Mouse (Mus musculus): ENCODE results near the gene Olfm2. TPM values are rescaled to one million over a fixed set of nuclear protein-coding genes. Genes with fewer than 3 reads are reported as not detected.

Olfm2 gene
- polyA plus RNA-seq (2015; fragmentation: Nextera tagmentation; extraction: Ambion mirVana), result 0.12 and 0.34 TPM in 2 replicates

GRCm38 (mm10) chr9:20746017-20746660, at the start of gene Olfm2:
Olfm2 (minus strand) TSS chr9:20746349.

GRCm38 (mm10) chr9:20651602-20652259, 94.4 kb downstream of the Olfm2 start, which contains the start of gene Pin1:
Pin1 (plus strand) TSS chr9:20652095.

GRCm38 (mm10) chr9:20644360-20645081, 101.6 kb downstream of the Olfm2 start, which contains the start of gene Fbxl12:
Fbxl12 (minus strand) TSS chr9:20644767.

GRCm38 (mm10) chr9:20642101-20642895, 103.9 kb downstream of the Olfm2 start, which contains the start of gene Ubl5:
Ubl5 (plus strand) TSS chr9:20642878.

Other genes with a start within 250 kb of the Olfm2 start
- 21.5 and 27.0 TPM in 2 replicates for gene Zfp266, start 224.9 kb downstream of the Olfm2 start, polyA plus RNA-seq (2015; fragmentation: Nextera tagmentation; extraction: Ambion mirVana)
- gene Zfp846, start 165.1 kb downstream of the Olfm2 start, polyA plus RNA-seq (2015; fragmentation: Nextera tagmentation; extraction: Ambion mirVana), result 3.9 and 6.3 TPM in 2 replicates
- gene Ubl5, start 103.5 kb downstream of the Olfm2 start, polyA plus RNA-seq (2015; fragmentation: Nextera tagmentation; extraction: Ambion mirVana), result 383 and 405 TPM in 2 replicates
- gene Fbxl12, start 101.6 kb downstream of the Olfm2 start, polyA plus RNA-seq (2015; fragmentation: Nextera tagmentation; extraction: Ambion mirVana), result 8.8 and 10.0 TPM in 2 replicates
- 27.8 and 29.7 TPM in 2 replicates for gene Pin1, start 94.3 kb downstream of the Olfm2 start, polyA plus RNA-seq (2015; fragmentation: Nextera tagmentation; extraction: Ambion mirVana)
- gene Col5a3, start 68.7 kb upstream of the Olfm2 start, polyA plus RNA-seq (2015; fragmentation: Nextera tagmentation; extraction: Ambion mirVana), result 1.2 and 1.6 TPM in 2 replicates
- gene Rdh8, start 72.2 kb upstream of the Olfm2 start, polyA plus RNA-seq (2015; fragmentation: Nextera tagmentation; extraction: Ambion mirVana), result not detected in 2 replicates
- gene A230050P20Rik, start 122.3 kb upstream of the Olfm2 start, polyA plus RNA-seq (2015; fragmentation: Nextera tagmentation; extraction: Ambion mirVana), result 11.0 and 14.0 TPM in 2 replicates
- 1.3 and 1.5 TPM in 2 replicates for gene Angptl6, start 133.4 kb upstream of the Olfm2 start, polyA plus RNA-seq (2015; fragmentation: Nextera tagmentation; extraction: Ambion mirVana)
- gene Ppan, start 141.8 kb upstream of the Olfm2 start, polyA plus RNA-seq (2015; fragmentation: Nextera tagmentation; extraction: Ambion mirVana), result 65.4 and 72.3 TPM in 2 replicates
- gene Eif3g, start 152.3 kb upstream of the Olfm2 start, polyA plus RNA-seq (2015; fragmentation: Nextera tagmentation; extraction: Ambion mirVana), result 198 and 211 TPM in 2 replicates
- 63.9 and 66.7 TPM in 2 replicates for gene Dnmt1, start 213.5 kb upstream of the Olfm2 start, polyA plus RNA-seq (2015; fragmentation: Nextera tagmentation; extraction: Ambion mirVana)
- 6.7 and 8.2 TPM in 2 replicates for gene S1pr2, start 230.4 kb upstream of the Olfm2 start, polyA plus RNA-seq (2015; fragmentation: Nextera tagmentation; extraction: Ambion mirVana)

Measured in spleen, postnatal 0 days (tissue).